Comparison of ENCODE assay signal across 24 mouse cellular contexts in the genomic region with DNA sequence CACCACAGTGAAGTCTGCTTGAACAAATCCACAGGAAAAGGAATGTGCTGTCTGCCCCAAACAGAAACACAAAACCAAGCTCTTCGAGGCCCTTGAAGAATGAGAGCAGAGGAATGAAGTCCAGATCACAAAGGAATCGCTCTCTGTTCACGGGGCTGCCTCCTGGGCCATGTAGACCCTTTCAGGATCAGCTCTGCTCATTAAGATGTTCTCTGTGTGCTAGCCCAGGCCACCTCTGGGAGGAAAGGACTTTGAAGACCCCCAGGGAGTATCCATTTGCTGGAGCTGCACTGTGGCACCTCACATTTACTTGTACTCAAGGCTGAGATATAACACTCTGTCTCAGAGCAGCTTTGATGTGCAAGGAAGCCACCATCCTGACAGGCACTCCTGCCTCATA.
DNase-seq lines count a peak whose midpoint lies in the region; ATAC-seq and TF ChIP-seq lines count a peak whose summit lies in the region.
"Had no signal": no experiment of that assay in that cellular context is flagged by ENCODE, and none has a peak within 500 bp of the region (broad histone marks: within the 10 kb centered on the region; RNA-seq: fewer than 3 reads in every experiment).

No protein-coding gene starts in this region.

- H3K9ac ChIP-seq in lung, embryonic 14.5 days, result no peak overlapping the region
- H3K9ac ChIP-seq in midbrain, embryonic 15.5 days, result no peak overlapping the region
- H3K9ac ChIP-seq: embryonic facial prominence, embryonic 15.5 days; forebrain, embryonic 15.5 days; heart, embryonic 15.5 days; hindbrain, embryonic 14.5 days had no signal

- no peak overlapping the region for H3K27ac ChIP-seq in lung, embryonic 14.5 days (ENCODE audit: low read depth)
- H3K27ac ChIP-seq in embryonic facial prominence, embryonic 10.5 days (replicated peaks), result no peak overlapping the region
- H3K27ac ChIP-seq in midbrain, embryonic 15.5 days, result no peak overlapping the region
- H3K27ac ChIP-seq: embryonic facial prominence, embryonic 15.5 days; forebrain, embryonic 15.5 days; heart, embryonic 10.5 days; heart, embryonic 15.5 days; hindbrain, embryonic 14.5 days had no signal

- no peak for TF ChIP-seq CTCF in lung, embryonic 14.5 days (IDR thresholded peaks at IDR 0.05; ENCODE audit: low read depth)

- H3K27me3 ChIP-seq in lung, embryonic 14.5 days (ENCODE audit: insufficient read depth, low read length), result no peaks in the 10 kb centered on the region
- H3K27me3 ChIP-seq in embryonic facial prominence, embryonic 10.5 days (replicated peaks; ENCODE audit: low read depth, poor library complexity, severe bottlenecking), result no peaks in the 10 kb centered on the region
- no peaks in the 10 kb centered on the region for H3K27me3 ChIP-seq in midbrain, embryonic 15.5 days (replicated peaks)
- H3K27me3 ChIP-seq: embryonic facial prominence, embryonic 15.5 days; forebrain, embryonic 15.5 days had no signal

- WGBS in lung, embryonic 14.5 days, result 29% methylated on average over 3 of the region's 3 CpGs
- WGBS in embryonic facial prominence, embryonic 10.5 days, result 46% methylated on average over 3 of the region's 3 CpGs
- 19% methylated on average over 3 of the region's 3 CpGs for WGBS in midbrain, embryonic 15.5 days

- peak; percentile 18 for DNase-seq in embryo, embryonic 11 days
- DNase-seq in embryo, embryonic 9.5 days (ENCODE audit: extremely low spot score), result no peak
- DNase-seq in lung, embryonic 14.5 days, result peak; percentile 17
- no peak for DNase-seq in lung, postnatal 25 days (ENCODE audit: low spot score)
- DNase-seq in embryonic facial prominence, embryonic 10.5 days (ENCODE audit: low spot score), result peak; percentile 11
- DNase-seq in left cerebral cortex, adult 11 months (ENCODE audit: low spot score), result no peak
- DNase-seq in thymus, postnatal 36 days, result no peak
- DNase-seq: adrenal gland, postnatal 10 days; B cell, adult 2 months; cerebellum, adult 11-12 months; cerebellum, adult 9-10 months; cerebellum, postnatal 25 days; gastrocnemius, postnatal 10 days; heart, adult 18-20 months; heart, postnatal 14 days had no signal

- H3K4me2 ChIP-seq in lung, embryonic 14.5 days, result no peak overlapping the region
- no peak overlapping the region for H3K4me2 ChIP-seq in midbrain, embryonic 15.5 days
- H3K4me2 ChIP-seq: embryonic facial prominence, embryonic 15.5 days; forebrain, embryonic 15.5 days; heart, embryonic 15.5 days; hindbrain, embryonic 14.5 days had no signal

- H3K4me3 ChIP-seq in lung, embryonic 14.5 days (ENCODE audit: low read depth, low read length), result no peak overlapping the region
- H3K4me3 ChIP-seq in embryonic facial prominence, embryonic 10.5 days, result no peak overlapping the region
- no peak overlapping the region for H3K4me3 ChIP-seq in midbrain, embryonic 15.5 days
- H3K4me3 ChIP-seq: embryonic facial prominence, embryonic 15.5 days; erythroblast, embryonic 14.5 days; forebrain, embryonic 15.5 days; heart, embryonic 10.5 days; heart, embryonic 15.5 days had no signal

- H3K9me3 ChIP-seq in lung, embryonic 14.5 days (ENCODE audit: low read depth, low read length), result no peaks in the 10 kb centered on the region
- 0 out of 2 replicates have a peak, but pooled peaks cover 3% of the 10 kb centered on the region for H3K9me3 ChIP-seq in embryonic facial prominence, embryonic 10.5 days
- H3K9me3 ChIP-seq in midbrain, embryonic 15.5 days, result no peaks in the 10 kb centered on the region
- H3K9me3 ChIP-seq: embryonic facial prominence, embryonic 15.5 days; forebrain, embryonic 15.5 days; G1E; heart, embryonic 10.5 days had no signal

- H3K4me1 ChIP-seq in lung, embryonic 14.5 days (ENCODE audit: insufficient read depth), result no peaks in the 10 kb centered on the region
- peaks cover 9% of the 10 kb centered on the region; the same call in 1 of the 2 replicates for H3K4me1 ChIP-seq in embryonic facial prominence, embryonic 10.5 days
- peaks cover 13% of the 10 kb centered on the region for H3K4me1 ChIP-seq in midbrain, embryonic 15.5 days
- H3K4me1 ChIP-seq: embryonic facial prominence, embryonic 15.5 days; forebrain, embryonic 15.5 days; heart, embryonic 15.5 days had no signal

- no peaks in the 10 kb centered on the region for H3K36me3 ChIP-seq in lung, embryonic 14.5 days (ENCODE audit: insufficient read depth)
- H3K36me3 ChIP-seq in embryonic facial prominence, embryonic 10.5 days (replicated peaks), result no peaks in the 10 kb centered on the region
- no peaks in the 10 kb centered on the region for H3K36me3 ChIP-seq in midbrain, embryonic 15.5 days (replicated peaks)
- H3K36me3 ChIP-seq: embryonic facial prominence, embryonic 15.5 days; forebrain, embryonic 15.5 days; G1E; heart, embryonic 10.5 days; heart, embryonic 15.5 days had no signal

- ATAC-seq in lung, embryonic 14.5 days (ENCODE audit: insufficient read depth), result no peak
- ATAC-seq in midbrain, embryonic 15.5 days (replicated peaks), result peak; percentile 57
- ATAC-seq: CD4-positive, CD25-positive, alpha-beta regulatory T cell, adult 4 months; forebrain, embryonic 15.5 days had no signal

Comparison
In these comparisons a context has a peak if more than half of its experiments do, and no peak if none do; other contexts are left out.
1. DNase-seq: peak in embryo, embryonic 11 days (single experiment), lung, embryonic 14.5 days (single experiment) and embryonic facial prominence, embryonic 10.5 days (single experiment); none in embryo, embryonic 9.5 days (single experiment), lung, postnatal 25 days (single experiment), left cerebral cortex, adult 11 months (single experiment) and thymus, postnatal 36 days (0 of 2).